Comparison of ENCODE assay signal across 8 mouse cellular contexts in the genomic region with DNA sequence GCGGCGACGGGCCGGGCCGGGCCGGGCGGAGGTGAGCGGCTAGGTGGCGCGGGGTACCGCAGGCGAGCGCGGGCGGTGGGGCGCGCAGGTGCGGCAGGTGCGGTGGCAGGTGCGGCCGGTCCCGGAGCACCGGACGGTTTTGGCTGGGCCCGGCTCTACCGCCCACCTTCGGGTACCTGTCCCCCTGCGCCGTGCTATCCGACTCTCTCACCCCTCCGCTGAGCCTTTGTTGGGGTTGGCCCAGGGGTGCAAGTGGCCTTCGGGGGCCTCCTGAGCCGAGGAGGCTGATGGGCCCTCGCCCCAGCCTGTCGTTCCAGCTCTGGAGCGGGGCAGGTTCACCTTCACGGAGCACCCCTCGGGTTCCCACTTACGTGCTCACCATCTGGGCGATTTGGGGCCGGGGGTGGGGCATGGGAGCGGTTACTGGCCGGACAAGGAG. TPM values are rescaled to one million over a fixed set of nuclear protein-coding genes. Genes with fewer than 3 reads are reported as not detected.
DNase-seq lines count a peak whose midpoint lies in the region; ATAC-seq and TF ChIP-seq lines count a peak whose summit lies in the region.

No protein-coding gene starts in this region.

- no peaks in the 10 kb centered on the region for H3K9me3 ChIP-seq in hindbrain, embryonic 10.5 days
- no peaks in the 10 kb centered on the region for H3K9me3 ChIP-seq in liver, embryonic 14.5 days (ENCODE audit: control insufficient read depth, low read length)

- no peaks in the 10 kb centered on the region for H3K27me3 ChIP-seq in hindbrain, embryonic 10.5 days (ENCODE audit: insufficient read depth, poor library complexity, severe bottlenecking)
- no peaks in the 10 kb centered on the region for H3K27me3 ChIP-seq in liver, embryonic 14.5 days (ENCODE audit: control insufficient read depth, insufficient read depth, low read length)
- no peaks in the 10 kb centered on the region for H3K27me3 ChIP-seq in small intestine, adult 2 months (ENCODE audit: control insufficient read depth, insufficient read depth, low read length)

- peaks cover 39% of the 10 kb centered on the region for H3K4me1 ChIP-seq in hindbrain, embryonic 10.5 days (replicated peaks)
- H3K4me1 ChIP-seq in liver, embryonic 14.5 days (replicated peaks; ENCODE audit: control insufficient read depth in 2 of 2, insufficient read depth in 2 of 2, low read length in 1 of 2) = peaks cover 3 to 23% of the 10 kb centered on the region in 2 experiments; a peak in 3 of 4 replicates
- peaks cover 16% of the 10 kb centered on the region for H3K4me1 ChIP-seq in small intestine, adult 2 months (ENCODE audit: control insufficient read depth, insufficient read depth, insufficient read length, low read length)

- no peak for TF ChIP-seq CTCF in left cerebral cortex, adult 2 months (IDR thresholded peaks at IDR 0.05)
- TF ChIP-seq CTCF in liver, embryonic 14.5 days (IDR thresholded peaks at IDR 0.05; ENCODE audit: low read depth) = no peak
- no peak for TF ChIP-seq CTCF in small intestine, adult 2 months (IDR thresholded peaks at IDR 0.05; ENCODE audit: extremely low read depth, insufficient read length, insufficient replicate concordance, low read depth, low read length)

- DNase-seq in left cerebral cortex, adult 2 months (ENCODE audit: extremely low spot score in 1 of 2, low spot score in 2 of 2) = no peak
- no peak for DNase-seq in left cerebral cortex, postnatal 4 days
- peak; percentile 56 to 62 for DNase-seq in cerebellum, postnatal 25 days
- DNase-seq in hindbrain, embryonic 10.5 days (ENCODE audit: low spot score) = peak; percentile 49
- DNase-seq in liver, embryonic 14.5 days (ENCODE audit: low read depth in 3 of 3, low spot score in 3 of 3) = no peak
- no peak for DNase-seq in right cerebral cortex, postnatal 25 days
- DNase-seq in layer of hippocampus, adult 9-11 months = no peak

- H3K4me3 ChIP-seq in left cerebral cortex, adult 2 months = peak overlapping the region; percentile 95
- H3K4me3 ChIP-seq in hindbrain, embryonic 10.5 days = peak overlapping the region; percentile 96
- peak overlapping the region; percentile 68 to 82 for H3K4me3 ChIP-seq in liver, embryonic 14.5 days (ENCODE audit: insufficient read depth in 1 of 2, low read depth in 2 of 2, low read length in 2 of 2)
- H3K4me3 ChIP-seq in small intestine, adult 2 months (ENCODE audit: low read depth, low read length) = peak overlapping the region; percentile 87

- intact Hi-C loops in left cerebral cortex, adult 2 months (cut with DNase I) = loop anchor here (1.0 kb wide), 1 partner anchor 27 kb away; no protein-coding TSS in a partner anchor
- intact Hi-C loops in left cerebral cortex, postnatal 4 days (cut with DNase I) = no loop called here

- 2% methylated on average over 42 of the region's 43 CpGs for WGBS in hindbrain, embryonic 10.5 days
- WGBS in liver, embryonic 14.5 days (ENCODE audit: insufficient replicate concordance) = under 1% methylated on average over 27 of the region's 43 CpGs
- WGBS in small intestine, adult 2 months = 2% methylated on average over 43 of the region's 43 CpGs

- TF ChIP-seq POLR2A in small intestine, adult 2 months (IDR thresholded peaks at IDR 0.05; ENCODE audit: low read depth, low read length) = no peak

- TF ChIP-seq EP300 in liver, embryonic 14.5 days (IDR thresholded peaks at IDR 0.05; ENCODE audit: low read depth) = no peak

- H3K27ac ChIP-seq in left cerebral cortex, adult 2 months = peak overlapping the region; percentile 85
- H3K27ac ChIP-seq in hindbrain, embryonic 10.5 days = peak overlapping the region; percentile 96
- H3K27ac ChIP-seq in liver, embryonic 14.5 days = no peak overlapping the region
- H3K27ac ChIP-seq in small intestine, adult 2 months (ENCODE audit: insufficient read depth, low read depth, low read length) = peak overlapping the region; percentile 19

- peak overlapping the region; percentile 65 for H3K4me2 ChIP-seq in liver, embryonic 14.5 days (ENCODE audit: low read depth)

- peaks cover 37% of the 10 kb centered on the region for H3K36me3 ChIP-seq in hindbrain, embryonic 10.5 days
- no peaks in the 10 kb centered on the region; the same call in 1 of the 2 replicates for H3K36me3 ChIP-seq in liver, embryonic 14.5 days (replicated peaks; ENCODE audit: control insufficient read depth, insufficient read depth, low read depth)
- H3K36me3 ChIP-seq in small intestine, adult 2 months (ENCODE audit: control insufficient read depth, insufficient read depth, low read length) = peaks cover 10% of the 10 kb centered on the region

- ATAC-seq in liver, embryonic 14.5 days (ENCODE audit: insufficient read depth) = peak; percentile 7; the same call in 1 of the 2 replicates

- peak overlapping the region; percentile 73 for H3K9ac ChIP-seq in liver, embryonic 14.5 days (replicated peaks)

RNA-seq across cellular contexts. Expression of gene Zmiz2, which starts 0.6 kb away (rescaled TPM):
- total RNA-seq in left cerebral cortex, adult 2 months (2021) = 100 to 1,000 TPM; 226 to 228 TPM
- total RNA-seq in left cerebral cortex, postnatal 4 days (2021) = 100 to 1,000 TPM; 233 to 249 TPM
- 15.6 and 19.0 TPM in 2 replicates for polyA plus RNA-seq in hindbrain, embryonic 10.5 days (2016; fragmentation: Nextera tagmentation; extraction: Ambion mirVana)
- 7.3 and 9.4 TPM in 2 replicates for polyA plus RNA-seq in liver, embryonic 14.5 days (2012; rRNA removed)
- polyA plus RNA-seq in liver, embryonic 14.5 days (2014; fragmentation: Nextera tagmentation; extraction: Ambion mirVana) = 3.9 and 4.1 TPM in 2 replicates
- 68.7 and 85.9 TPM in 2 replicates for polyA plus RNA-seq in small intestine, adult 2 months (2012; rRNA removed)

RNA-seq across cellular contexts. Expression of gene Ppia, which starts 25.7 kb away (rescaled TPM):
- total RNA-seq in left cerebral cortex, adult 2 months (2021) = 1,000 to 10,000 TPM; 1,634 to 1,792 TPM
- 1,000 to 10,000 TPM; 2,159 to 2,195 TPM for total RNA-seq in left cerebral cortex, postnatal 4 days (2021)
- polyA plus RNA-seq in hindbrain, embryonic 10.5 days (2016; fragmentation: Nextera tagmentation; extraction: Ambion mirVana) = 5,657 and 6,044 TPM in 2 replicates
- polyA plus RNA-seq in liver, embryonic 14.5 days (2012; rRNA removed) = 1,485 and 1,780 TPM in 2 replicates
- 3,165 and 3,291 TPM in 2 replicates for polyA plus RNA-seq in liver, embryonic 14.5 days (2014; fragmentation: Nextera tagmentation; extraction: Ambion mirVana)
- 275 and 276 TPM in 2 replicates for polyA plus RNA-seq in small intestine, adult 2 months (2012; rRNA removed)

RNA-seq across cellular contexts. Expression of gene H2afv, which starts 54.7 kb away (rescaled TPM):
- 10 to 100 TPM; 39.6 to 41.4 TPM for total RNA-seq in left cerebral cortex, adult 2 months (2021)
- total RNA-seq in left cerebral cortex, postnatal 4 days (2021) = 10 to 100 TPM; 35.4 to 44.5 TPM
- polyA plus RNA-seq in hindbrain, embryonic 10.5 days (2016; fragmentation: Nextera tagmentation; extraction: Ambion mirVana) = 881 and 962 TPM in 2 replicates
- polyA plus RNA-seq in liver, embryonic 14.5 days (2012; rRNA removed) = 35.2 and 44.2 TPM in 2 replicates
- polyA plus RNA-seq in liver, embryonic 14.5 days (2014; fragmentation: Nextera tagmentation; extraction: Ambion mirVana) = 117 and 119 TPM in 2 replicates
- 63.8 and 141 TPM in 2 replicates for polyA plus RNA-seq in small intestine, adult 2 months (2012; rRNA removed)

Comparison
In these comparisons a context has a peak if more than half of its experiments do, and no peak if none do; other contexts are left out.
1. DNase-seq: peak in cerebellum, postnatal 25 days (2 of 2) and hindbrain, embryonic 10.5 days (single experiment); none in left cerebral cortex, adult 2 months (0 of 2), left cerebral cortex, postnatal 4 days (single experiment), liver, embryonic 14.5 days (0 of 3), right cerebral cortex, postnatal 25 days (single experiment) and layer of hippocampus, adult 9-11 months (single experiment).
2. Peak in every context shown above with its lines, with median percentiles within 50 percentile points of each other: H3K4me3 ChIP-seq.